In the genomic region with DNA sequence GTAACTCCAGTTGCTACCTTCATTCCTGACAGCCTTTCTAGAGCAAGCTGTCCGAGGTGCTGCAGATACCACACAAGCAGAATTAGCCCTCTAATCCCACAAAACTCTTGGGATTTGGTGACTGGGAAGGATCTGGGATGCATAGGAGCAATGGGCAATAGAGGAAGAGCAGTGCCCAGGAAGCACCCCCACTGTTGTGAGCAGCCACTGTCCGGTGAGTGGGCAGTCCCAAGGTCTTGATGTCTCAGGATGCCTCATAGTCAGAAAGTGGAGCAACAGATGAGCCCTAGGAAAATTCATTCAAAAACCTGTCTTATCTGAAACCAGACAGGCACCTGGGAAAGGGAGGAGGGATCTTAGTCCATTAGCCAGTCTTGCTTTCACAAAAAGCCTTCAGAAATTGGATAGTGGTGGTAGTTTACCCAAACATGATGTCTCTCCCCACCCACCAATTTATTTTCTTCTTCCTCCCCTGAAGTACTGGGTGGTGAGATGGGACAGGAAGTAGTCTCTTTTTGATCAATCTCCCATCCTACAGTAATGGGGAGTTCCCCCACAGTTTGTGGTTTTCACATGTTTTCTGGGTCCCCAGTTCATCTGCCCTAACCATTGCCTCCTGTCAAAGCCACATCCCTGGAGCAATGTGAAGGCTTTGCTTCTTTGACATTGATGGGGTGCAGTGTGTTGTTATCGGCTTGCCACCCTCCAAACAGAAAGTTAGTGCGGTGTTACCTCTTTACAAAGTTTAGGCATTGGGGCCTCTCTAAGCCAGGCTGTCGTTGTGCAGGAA, we compare ENCODE assay signal across 22 mouse cellular contexts. TPM values are rescaled to one million over a fixed set of nuclear protein-coding genes. Genes with fewer than 3 reads are reported as not detected.
DNase-seq lines count a peak whose midpoint lies in the region; ATAC-seq and TF ChIP-seq lines count a peak whose summit lies in the region.
"Had no signal": no experiment of that assay in that cellular context is flagged by ENCODE, and none has a peak within 500 bp of the region (broad histone marks: within the 10 kb centered on the region; RNA-seq: fewer than 3 reads in every experiment).

No protein-coding gene starts in this region.

- no peaks in the 10 kb centered on the region for H3K9me3 ChIP-seq in forebrain, embryonic 16.5 days (ENCODE audit: control insufficient read depth, low read length)
- H3K9me3 ChIP-seq in hindbrain, postnatal 0 days (ENCODE audit: low read length), result no peaks in the 10 kb centered on the region
- H3K9me3 ChIP-seq in embryonic facial prominence, embryonic 10.5 days, result no peaks in the 10 kb centered on the region
- H3K9me3 ChIP-seq: embryonic facial prominence, embryonic 12.5 days; heart, embryonic 15.5 days; hindbrain, embryonic 10.5 days; limb, embryonic 12.5 days; liver, embryonic 13.5 days; lung, embryonic 15.5 days had no signal

- H3K27me3 ChIP-seq in thymus, adult 2 months (ENCODE audit: control insufficient read depth, insufficient read depth, low read length), result no peaks in the 10 kb centered on the region
- no peaks in the 10 kb centered on the region for H3K27me3 ChIP-seq in forebrain, embryonic 16.5 days (replicated peaks; ENCODE audit: control insufficient read depth, insufficient read depth, low read length)
- H3K27me3 ChIP-seq in hindbrain, postnatal 0 days (ENCODE audit: insufficient read depth, low read length), result no peaks in the 10 kb centered on the region
- no peaks in the 10 kb centered on the region for H3K27me3 ChIP-seq in embryonic facial prominence, embryonic 10.5 days (replicated peaks; ENCODE audit: low read depth, poor library complexity, severe bottlenecking)
- H3K27me3 ChIP-seq: embryonic facial prominence, embryonic 12.5 days; heart, embryonic 15.5 days; limb, embryonic 12.5 days; lung, embryonic 15.5 days had no signal

- no peak overlapping the region for H3K4me3 ChIP-seq in thymus, adult 2 months (ENCODE audit: control insufficient read depth, insufficient read depth, low read length)
- H3K4me3 ChIP-seq in forebrain, embryonic 16.5 days (replicated peaks; ENCODE audit: low read length), result no peak overlapping the region
- no peak overlapping the region for H3K4me3 ChIP-seq in hindbrain, postnatal 0 days (ENCODE audit: low read length)
- no peak overlapping the region for H3K4me3 ChIP-seq in embryonic facial prominence, embryonic 10.5 days
- H3K4me3 ChIP-seq: embryonic facial prominence, embryonic 12.5 days; heart, embryonic 15.5 days; hindbrain, embryonic 10.5 days; limb, embryonic 12.5 days; liver, embryonic 13.5 days; lung, embryonic 15.5 days; myocyte had no signal

- H3K36me3 ChIP-seq in thymus, adult 2 months (ENCODE audit: control insufficient read depth, insufficient read depth, low read length), result no peaks in the 10 kb centered on the region
- H3K36me3 ChIP-seq in forebrain, embryonic 16.5 days (ENCODE audit: control insufficient read depth, insufficient read depth), result no peaks in the 10 kb centered on the region
- H3K36me3 ChIP-seq in hindbrain, postnatal 0 days (ENCODE audit: insufficient read depth, low read length), result no peaks in the 10 kb centered on the region
- H3K36me3 ChIP-seq in embryonic facial prominence, embryonic 10.5 days (replicated peaks), result no peaks in the 10 kb centered on the region
- H3K36me3 ChIP-seq: embryonic facial prominence, embryonic 12.5 days; heart, embryonic 15.5 days; hindbrain, embryonic 10.5 days; limb, embryonic 12.5 days; liver, embryonic 13.5 days; lung, embryonic 15.5 days had no signal

- no peak overlapping the region for H3K4me2 ChIP-seq in forebrain, embryonic 16.5 days (ENCODE audit: low read length)
- no peak overlapping the region for H3K4me2 ChIP-seq in hindbrain, postnatal 0 days (ENCODE audit: low read depth, low read length)
- H3K4me2 ChIP-seq: embryonic facial prominence, embryonic 12.5 days; heart, embryonic 15.5 days; limb, embryonic 12.5 days; liver, embryonic 13.5 days; lung, embryonic 15.5 days had no signal

- TF ChIP-seq POLR2A in thymus, adult 2 months (IDR thresholded peaks at IDR 0.05; ENCODE audit: control insufficient read depth, extremely low read depth, insufficient read depth, low read length, poor library complexity), result no peak

- H3K27ac ChIP-seq in thymus, adult 2 months (ENCODE audit: control insufficient read depth, insufficient read depth, low read length), result peak overlapping the region; percentile 29; the same call in 1 of the 2 replicates
- H3K27ac ChIP-seq in forebrain, embryonic 16.5 days (ENCODE audit: low read length), result no peak overlapping the region
- no peak overlapping the region for H3K27ac ChIP-seq in hindbrain, postnatal 0 days
- no peak overlapping the region for H3K27ac ChIP-seq in embryonic facial prominence, embryonic 10.5 days (replicated peaks)
- H3K27ac ChIP-seq: embryonic facial prominence, embryonic 12.5 days; heart, embryonic 15.5 days; hindbrain, embryonic 10.5 days; limb, embryonic 12.5 days; liver, embryonic 13.5 days; lung, embryonic 15.5 days had no signal

- DNase-seq in B cell, adult 2 months, result peak; percentile 11 to 32
- peak; percentile 88 for DNase-seq in CD4-positive helper T cell, adult 2 months (ENCODE audit: low read depth, low spot score)
- DNase-seq in thymus, adult 2 months, result peak; percentile 59
- no peak for DNase-seq in hindbrain, postnatal 0 days (ENCODE audit: low spot score)
- no peak for DNase-seq in urinary bladder, postnatal 14 days (ENCODE audit: low spot score)
- DNase-seq in embryonic facial prominence, embryonic 10.5 days (ENCODE audit: low spot score), result no peak
- DNase-seq: adrenal gland, adult 8-10 months; cerebellum, adult 9-10 months; gastrocnemius, postnatal 25 days; kidney, adult 9 months; liver, embryonic 13.5 days; midbrain, embryonic 14.5 days; retina, postnatal 1 day had no signal

- TF ChIP-seq CTCF in thymus, adult 2 months (IDR thresholded peaks at IDR 0.05; ENCODE audit: borderline replicate concordance, control insufficient read depth, extremely low read depth, insufficient read depth, low read length, poor library complexity), result no peak
- TF ChIP-seq CTCF in hindbrain, postnatal 0 days (IDR thresholded peaks at IDR 0.05; ENCODE audit: low read depth), result no peak

- peak; percentile 97 for ATAC-seq in inflammation-experienced regulatory T-cells, adult 6 months
- ATAC-seq in forebrain, embryonic 16.5 days, result no peak
- ATAC-seq in hindbrain, postnatal 0 days, result no peak
- ATAC-seq: forebrain, embryonic 14.5 days had no signal

- no peak overlapping the region for H3K9ac ChIP-seq in forebrain, embryonic 16.5 days (replicated peaks; ENCODE audit: low read depth, low read length)
- H3K9ac ChIP-seq in hindbrain, postnatal 0 days (replicated peaks; ENCODE audit: low read length), result no peak overlapping the region
- H3K9ac ChIP-seq: embryonic facial prominence, embryonic 12.5 days; heart, embryonic 15.5 days; limb, embryonic 12.5 days; liver, embryonic 13.5 days; lung, embryonic 15.5 days had no signal

- WGBS in thymus, adult 2 months, result 40% methylated on average over 5 of the region's 5 CpGs
- WGBS in forebrain, embryonic 16.5 days, result 86% methylated on average over 5 of the region's 5 CpGs
- WGBS in hindbrain, postnatal 0 days, result 89% methylated on average over 5 of the region's 5 CpGs
- WGBS in embryonic facial prominence, embryonic 10.5 days, result 89% methylated on average over 5 of the region's 5 CpGs

- H3K4me1 ChIP-seq in thymus, adult 2 months (replicated peaks; ENCODE audit: control insufficient read depth, insufficient read depth, low read length), result peaks cover 21% of the 10 kb centered on the region
- H3K4me1 ChIP-seq in forebrain, embryonic 16.5 days (replicated peaks; ENCODE audit: control insufficient read depth, insufficient read depth, low read length), result peaks cover 11% of the 10 kb centered on the region; the same call in 1 of the 2 replicates
- peaks cover 2% of the 10 kb centered on the region; the same call in 1 of the 2 replicates for H3K4me1 ChIP-seq in hindbrain, postnatal 0 days (ENCODE audit: insufficient read depth, low read length)
- peaks cover 26% of the 10 kb centered on the region for H3K4me1 ChIP-seq in embryonic facial prominence, embryonic 10.5 days
- H3K4me1 ChIP-seq: liver, embryonic 13.5 days had no signal

RNA-seq across cellular contexts. Expression of a gene that starts 29.7 kb away (rescaled TPM):
- polyA plus RNA-seq in inflammation-experienced regulatory T-cells, adult 6 months (2017; shearing (Covaris generic)), result 1 to 10 TPM; 1.9 to 3.6 (median 2.7) TPM
- polyA plus RNA-seq in thymus, adult 2 months (2012; rRNA removed), result 39.7 and 46.1 TPM in 2 replicates
- 7.7 and 8.8 TPM in 2 replicates for polyA plus RNA-seq in forebrain, embryonic 16.5 days (2015; fragmentation: Nextera tagmentation; extraction: Ambion mirVana)
- 2.1 and 2.9 TPM in 2 replicates for total RNA-seq in hindbrain, postnatal 0 days (2014; rRNA removed)
- 1.2 and 1.8 TPM in 2 replicates for polyA plus RNA-seq in hindbrain, postnatal 0 days (2015; fragmentation: Nextera tagmentation; extraction: Ambion mirVana)
- polyA plus RNA-seq in embryonic facial prominence, embryonic 10.5 days (2016; fragmentation: Nextera tagmentation; extraction: Ambion mirVana), result 0.17 and 0.19 TPM in 2 replicates
- polyA plus RNA-seq: liver, embryonic 13.5 days had no signal

RNA-seq across cellular contexts. Expression of a gene that starts 50.1 kb away (rescaled TPM):
- 10 to 100 TPM in 1 of 3 experiments, 1 to 10 TPM in 2; 9.4 to 15.4 (median 9.5) TPM for polyA plus RNA-seq in inflammation-experienced regulatory T-cells, adult 6 months (2017; shearing (Covaris generic))
- polyA plus RNA-seq in thymus, adult 2 months (2012; rRNA removed), result 4.2 and 4.8 TPM in 2 replicates
- 19.6 and 21.2 TPM in 2 replicates for polyA plus RNA-seq in forebrain, embryonic 16.5 days (2015; fragmentation: Nextera tagmentation; extraction: Ambion mirVana)
- total RNA-seq in hindbrain, postnatal 0 days (2014; rRNA removed), result 15.6 and 23.0 TPM in 2 replicates
- polyA plus RNA-seq in hindbrain, postnatal 0 days (2015; fragmentation: Nextera tagmentation; extraction: Ambion mirVana), result 25.4 and 27.7 TPM in 2 replicates
- 22.3 and 24.2 TPM in 2 replicates for polyA plus RNA-seq in embryonic facial prominence, embryonic 10.5 days (2016; fragmentation: Nextera tagmentation; extraction: Ambion mirVana)

Comparison
In these comparisons a context has a peak if more than half of its experiments do, and no peak if none do; other contexts are left out.
1. DNase-seq: peak in B cell, adult 2 months (2 of 2), CD4-positive helper T cell, adult 2 months (single experiment) and thymus, adult 2 months (single experiment); none in hindbrain, postnatal 0 days (single experiment), urinary bladder, postnatal 14 days (single experiment) and embryonic facial prominence, embryonic 10.5 days (single experiment).